Mouse (Mus musculus) ES-E14 (cell line): ENCODE results near the gene Pebp1.

Source experiments
- CHD2 ChIP-seq: IDR thresholded peaks from 2 replicates; pipeline ENCODE4 v1.6.1; 2014; ENCODE audit warnings: mild to moderate bottlenecking, low read depth, low read length, inconsistent platforms
- ZC3H11A ChIP-seq: IDR thresholded peaks from 2 replicates; pipeline ENCODE4 v1.6.1; 2012; ENCODE audit warnings: low read depth, mild to moderate bottlenecking, inconsistent platforms, low read length, borderline replicate concordance

- TF ChIP-seq ZC3H11A = no peak
- no peak for TF ChIP-seq CHD2
These were observed 3.4 kb downstream of the Pebp1 start for GRCm38 (mm10) chr5:117284029-117284428.
